Mouse (Mus musculus) macrophage (primary cell): ENCODE measurements around the gene Tbc1d15. TPM values are rescaled to one million over a fixed set of nuclear protein-coding genes. Genes with fewer than 3 reads are reported as not detected.

Experiments
- H3K27ac ChIP-seq: fragments of 350-480 bp; formaldehyde crosslinking; 2 replicates; pipeline ENCODE4 v1.9.0; 2021
- H3K36me3 ChIP-seq: fragments of 350-480 bp; formaldehyde crosslinking; 2 replicates; pipeline ENCODE4 v1.9.0; 2021; ENCODE audit errors: inconsistent target
- H3K4me3 ChIP-seq: fragments of 350-480 bp; formaldehyde crosslinking; 2 replicates; pipeline ENCODE4 v1.9.0; 2021; ENCODE audit errors: inconsistent target
- H3K79me2 ChIP-seq: fragments of 350-480 bp; formaldehyde crosslinking; 2 replicates; pipeline ENCODE4 v1.9.0; 2021; ENCODE audit errors: inconsistent target
- WGBS: methylation state at CpG from one replicate; pipeline ENCODE4 v1.1.7; 2026; ENCODE audit warnings: inconsistent platforms; ENCODE audit not compliant: missing documents; 5-methylcytosine and 5-hydroxymethylcytosine counted together
- polyA plus RNA-seq: library from polyadenylated mRNA; stranded (reverse); fragments of 250-400 nt; gene quantifications from 3 replicates; pipeline ENCODE4 v1.2.4, GENCODE M21; 2018; ENCODE audit warnings: inconsistent platforms

Gene Tbc1d15
- polyA plus RNA-seq, 1 experiment from 2014 or later, result 50.1 TPM

GRCm38 (mm10) chr10:115262261-115262660 is 11.0 kb upstream of the Tbc1d15 start:
- 89% methylated on average over 2 of the region's 2 CpGs for WGBS
- Histone ChIP-seq H3K79me2 (no peaks in the 10 kb centered on the region), H3K27ac (no peak overlapping the region), H3K36me3 (no peaks in the 10 kb centered on the region), H3K4me3 (no peak overlapping the region)

- no peak overlapping the region for H3K4me3 ChIP-seq
- no peak overlapping the region for H3K27ac ChIP-seq
- 87% methylated on average over 3 of the region's 3 CpGs for WGBS
- H3K79me2 ChIP-seq, result no peaks in the 10 kb centered on the region
- no peaks in the 10 kb centered on the region for H3K36me3 ChIP-seq
Measured at GRCm38 (mm10) chr10:115261428-115261827, 10.2 kb upstream of the Tbc1d15 start.

GRCm38 (mm10) chr10:115256162-115256561 is 4.9 kb upstream of the Tbc1d15 start:
- H3K4me3 ChIP-seq, result no peak overlapping the region
- WGBS, result 88% methylated on average over 5 of the region's 5 CpGs
- no peaks in the 10 kb centered on the region for H3K36me3 ChIP-seq
- no peak overlapping the region for H3K27ac ChIP-seq
- H3K79me2 ChIP-seq, result no peaks in the 10 kb centered on the region

GRCm38 (mm10) chr10:115253521-115253920 is 2.3 kb upstream of the Tbc1d15 start:
- WGBS, result 77% methylated on average over 3 of the region's 3 CpGs

GRCm38 (mm10) chr10:115252321-115252757 is 1.1 kb upstream of the Tbc1d15 start:
- WGBS, result 6% methylated on average over 10 of the region's 10 CpGs
- H3K79me2 ChIP-seq, result peaks cover 36% of the 10 kb centered on the region
- peak overlapping the region; percentile 5; the same call in 1 of the 2 replicates for H3K27ac ChIP-seq
- peak overlapping the region; percentile 27 for H3K4me3 ChIP-seq
- no peaks in the 10 kb centered on the region for H3K36me3 ChIP-seq

More at GRCm38 (mm10) chr10:115253521-115253920, 2.3 kb upstream of the Tbc1d15 start:
- no peak overlapping the region for H3K4me3 ChIP-seq
- H3K79me2 ChIP-seq, result peaks cover 25% of the 10 kb centered on the region
- H3K27ac ChIP-seq, result no peak overlapping the region
- H3K36me3 ChIP-seq, result no peaks in the 10 kb centered on the region

- H3K36me3 ChIP-seq, result no peaks in the 10 kb centered on the region
- H3K27ac ChIP-seq, result peak overlapping the region; percentile 63
- 15% methylated on average over 29 of the region's 38 CpGs for WGBS
- peak overlapping the region; percentile 64 for H3K4me3 ChIP-seq
- peaks cover 55% of the 10 kb centered on the region for H3K79me2 ChIP-seq
Measured at GRCm38 (mm10) chr10:115250235-115251087, 806 bp downstream of the Tbc1d15 start.

GRCm38 (mm10) chr10:115248041-115248440 is 3.2 kb downstream of the Tbc1d15 start:
- H3K27ac ChIP-seq, result no peak overlapping the region
- WGBS, result 29% methylated on average over 7 of the region's 7 CpGs
- no peak overlapping the region for H3K4me3 ChIP-seq
- H3K79me2 ChIP-seq, result peaks cover 79% of the 10 kb centered on the region
- no peaks in the 10 kb centered on the region for H3K36me3 ChIP-seq

GRCm38 (mm10) chr10:115245488-115245887 is 5.8 kb downstream of the Tbc1d15 start:
- H3K79me2 ChIP-seq, result peaks cover 99% of the 10 kb centered on the region
- H3K36me3 ChIP-seq, result no peaks in the 10 kb centered on the region
- H3K4me3 ChIP-seq, result no peak overlapping the region
- 79% methylated on average over 2 of the region's 2 CpGs for WGBS
- no peak overlapping the region for H3K27ac ChIP-seq

- H3K79me2 ChIP-seq, result peaks cover 64% of the 10 kb centered on the region
- H3K27ac ChIP-seq, result no peak overlapping the region
- 72% methylated on average over 8 of the region's 8 CpGs for WGBS
- H3K4me3 ChIP-seq, result no peak overlapping the region
- H3K36me3 ChIP-seq, result peaks cover 32% of the 10 kb centered on the region
Measured at GRCm38 (mm10) chr10:115241082-115241595, 10.1 kb downstream of the Tbc1d15 start.

GRCm38 (mm10) chr10:115237931-115238330 is 13.3 kb downstream of the Tbc1d15 start:
- Histone ChIP-seq H3K79me2 (peaks cover 48% of the 10 kb centered on the region), H3K36me3 (peaks cover 45% of the 10 kb centered on the region), H3K4me3 (no peak overlapping the region), H3K27ac (no peak overlapping the region)
- WGBS, result 91% methylated on average over 4 of the region's 4 CpGs

GRCm38 (mm10) chr10:115236733-115237132 is 14.5 kb downstream of the Tbc1d15 start:
- H3K79me2 ChIP-seq, result peaks cover 36% of the 10 kb centered on the region
- WGBS, result 15% methylated on average over 4 of the region's 4 CpGs
- H3K36me3 ChIP-seq, result peaks cover 57% of the 10 kb centered on the region
- H3K4me3 ChIP-seq, result no peak overlapping the region
- H3K27ac ChIP-seq, result no peak overlapping the region

GRCm38 (mm10) chr10:115235501-115235900 is 15.8 kb downstream of the Tbc1d15 start:
- no peak overlapping the region for H3K27ac ChIP-seq
- WGBS, result 94% methylated on average over 9 of the region's 9 CpGs
- H3K4me3 ChIP-seq, result no peak overlapping the region
- H3K36me3 ChIP-seq, result peaks cover 68% of the 10 kb centered on the region
- peaks cover 25% of the 10 kb centered on the region; the same call in 1 of the 2 replicates for H3K79me2 ChIP-seq

GRCm38 (mm10) chr10:115233798-115234197 is 17.5 kb downstream of the Tbc1d15 start:
- H3K4me3 ChIP-seq, result no peak overlapping the region
- 70% methylated on average over 3 of the region's 3 CpGs for WGBS
- H3K79me2 ChIP-seq, result peaks cover 16% of the 10 kb centered on the region; the same call in 1 of the 2 replicates
- no peak overlapping the region for H3K27ac ChIP-seq
- H3K36me3 ChIP-seq, result peaks cover 62% of the 10 kb centered on the region

GRCm38 (mm10) chr10:115232513-115232912 is 18.8 kb downstream of the Tbc1d15 start:
- 83% methylated on average over 3 of the region's 3 CpGs for WGBS
- Histone ChIP-seq H3K36me3 (peaks cover 52% of the 10 kb centered on the region), H3K4me3 (no peak overlapping the region), H3K79me2 (peaks cover 16% of the 10 kb centered on the region; the same call in 1 of the 2 replicates), H3K27ac (no peak overlapping the region)

GRCm38 (mm10) chr10:115229023-115229422 is 22.2 kb downstream of the Tbc1d15 start:
- H3K4me3 ChIP-seq, result no peak overlapping the region
- H3K36me3 ChIP-seq, result peaks cover 60% of the 10 kb centered on the region
- peaks cover 9% of the 10 kb centered on the region; the same call in 1 of the 2 replicates for H3K79me2 ChIP-seq
- 84% methylated on average over 9 of the region's 9 CpGs for WGBS
- H3K27ac ChIP-seq, result no peak overlapping the region
